Mouse (Mus musculus) forebrain, embryonic 15.5 days (tissue): Measurements from ENCODE around the gene Mef2a. TPM values are rescaled to one million over a fixed set of nuclear protein-coding genes. Genes with fewer than 3 reads are reported as not detected.
A peak's percentile ranks its signal among the peaks of the same experiment; 100 is the strongest.
"Not testable (repeated sequence)": the region's sequence is repeated elsewhere in the genome, so short reads cannot be mapped to it uniquely, and the experiment has no call there.

ENCODE experiments used
- ATAC-seq: fragments of 200-750 bp; cut with Nextera tagmentation; replicated peaks from 2 replicates; pipeline ENCODE4 v1.8.0; 2017; ENCODE audit warnings: mild to moderate bottlenecking, moderate TSS enrichment, moderate library complexity
- H3K27ac ChIP-seq: fragments of 300-500 bp; sonication (generic); replicated peaks from 2 replicates; pipeline ENCODE4 v1.5.1; 2015; ENCODE audit warnings: mild to moderate bottlenecking, inconsistent platforms
- H3K27me3 ChIP-seq: fragments of 300-500 bp; sonication (generic); 2 replicates; pipeline ENCODE4 v1.6.1; 2015; ENCODE audit warnings: inconsistent platforms
- H3K36me3 ChIP-seq: fragments of 300-500 bp; sonication (generic); 2 replicates; pipeline ENCODE4 v1.6.1; 2015; ENCODE audit warnings: mild to moderate bottlenecking, inconsistent platforms
- H3K4me1 ChIP-seq: fragments of 300-500 bp; sonication (generic); 2 replicates; pipeline ENCODE4 v1.6.1; 2015; ENCODE audit warnings: inconsistent platforms
- H3K4me2 ChIP-seq: fragments of 300-500 bp; sonication (generic); replicated peaks from 2 replicates; pipeline ENCODE4 v1.6.1; 2015; ENCODE audit warnings: mild to moderate bottlenecking, inconsistent platforms
- H3K4me3 ChIP-seq: fragments of 300-500 bp; sonication (generic); 2 replicates; pipeline ENCODE4 v1.5.1; 2015; ENCODE audit warnings: mild to moderate bottlenecking, inconsistent platforms
- H3K9ac ChIP-seq: fragments of 300-500 bp; sonication (generic); replicated peaks from 2 replicates; pipeline ENCODE4 v1.6.1; 2015; ENCODE audit warnings: mild to moderate bottlenecking, inconsistent platforms
- H3K9me3 ChIP-seq: fragments of 300-500 bp; sonication (generic); 2 replicates; pipeline ENCODE4 v1.6.1; 2016; ENCODE audit warnings: inconsistent platforms
- WGBS: fragments of 180-500 bp; shearing (Covaris S2); methylation state at CpG from one replicate; pipeline ENCODE4 v1.1.7; 2015; ENCODE audit warnings: mixed read lengths; 5-methylcytosine and 5-hydroxymethylcytosine counted together
- polyA plus RNA-seq: library from polyadenylated mRNA; unstranded; fragments of >200 nt; fragmentation: Nextera tagmentation; extraction: Ambion mirVana; gene quantifications from 2 replicates; pipeline ENCODE4 v1.2.1, GENCODE M21; 2015

Mef2a gene
- polyA plus RNA-seq, 1 experiment from 2014 or later, result 37.6 TPM

DNA sequence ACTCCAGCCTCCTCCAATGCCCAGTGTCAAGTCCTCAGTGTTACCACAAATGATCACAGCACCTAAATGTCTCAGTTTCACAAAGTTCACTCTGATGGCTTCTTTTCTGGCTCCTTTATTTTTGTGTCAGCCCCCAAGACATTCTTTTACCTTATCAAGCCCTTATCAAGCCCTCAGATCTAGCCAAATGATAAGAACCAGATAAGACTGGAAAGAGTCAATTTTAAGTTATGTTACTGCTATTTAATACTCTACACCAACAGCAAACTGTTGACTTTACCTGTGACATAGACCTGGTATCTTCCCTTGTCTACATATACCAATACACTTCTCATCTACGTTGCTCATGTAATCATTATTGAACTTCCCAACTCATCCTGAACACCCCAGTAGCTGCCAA lies 76.2 kb downstream of the Mef2a start:
- WGBS, result 89% methylated on average over 1 of the region's 1 CpGs
- no peak overlapping the region for H3K4me2 ChIP-seq
- no peaks in the 10 kb centered on the region for H3K4me1 ChIP-seq
- ATAC-seq, result no peak
- H3K36me3 ChIP-seq, result no peaks in the 10 kb centered on the region
- H3K27ac ChIP-seq, result no peak overlapping the region
- H3K4me3 ChIP-seq, result no peak overlapping the region
- no peaks in the 10 kb centered on the region for H3K27me3 ChIP-seq
- H3K9ac ChIP-seq, result no peak overlapping the region
- H3K9me3 ChIP-seq, result no peaks in the 10 kb centered on the region

GRCm38 (mm10) chr7:67291356-67291755 lies 81.3 kb downstream of the Mef2a start:
- Histone ChIP-seq H3K9me3 (no peaks in the 10 kb centered on the region), H3K4me2 (no peak overlapping the region), H3K4me3 (no peak overlapping the region), H3K4me1 (no peaks in the 10 kb centered on the region), H3K27me3 (no peaks in the 10 kb centered on the region), H3K36me3 (no peaks in the 10 kb centered on the region), H3K9ac (no peak overlapping the region), H3K27ac (no peak overlapping the region)
- ATAC-seq, result no peak
- WGBS, result 65% methylated on average over 1 of the region's 1 CpGs

- Histone ChIP-seq H3K4me1 (no peaks in the 10 kb centered on the region), H3K9me3 (no peaks in the 10 kb centered on the region), H3K4me2 (no peak overlapping the region), H3K4me3 (no peak overlapping the region), H3K27ac (no peak overlapping the region), H3K9ac (no peak overlapping the region), H3K36me3 (no peaks in the 10 kb centered on the region), H3K27me3 (no peaks in the 10 kb centered on the region)
- 66% methylated on average over 4 of the region's 4 CpGs for WGBS
- no peak for ATAC-seq
Measured at GRCm38 (mm10) chr7:67287456-67287855, 85.2 kb downstream of the Mef2a start.

DNA sequence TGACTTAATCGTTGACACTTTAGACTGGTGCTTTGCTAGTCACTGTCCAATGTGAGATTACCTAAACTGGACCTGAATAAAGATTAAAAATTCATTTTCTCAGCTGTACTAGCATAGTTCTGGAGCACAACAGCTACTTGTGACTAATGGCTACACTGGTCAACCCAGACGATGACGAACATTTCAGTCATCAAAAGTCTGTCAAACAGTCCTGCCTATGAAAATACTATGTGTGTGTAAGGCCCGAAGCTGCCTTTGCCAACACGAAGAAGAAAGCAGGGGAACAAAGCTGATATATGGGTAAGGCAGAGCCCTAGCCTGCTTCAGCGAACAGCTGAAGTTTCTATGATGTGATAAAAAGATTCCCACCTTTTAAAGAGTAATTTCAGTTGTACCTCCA lies 89.1 kb downstream of the Mef2a start:
- WGBS, result 95% methylated on average over 6 of the region's 6 CpGs
- Histone ChIP-seq H3K36me3 (no peaks in the 10 kb centered on the region), H3K27ac (no peak overlapping the region), H3K4me3 (no peak overlapping the region), H3K9ac (no peak overlapping the region), H3K9me3 (no peaks in the 10 kb centered on the region), H3K4me2 (no peak overlapping the region), H3K27me3 (no peaks in the 10 kb centered on the region), H3K4me1 (no peaks in the 10 kb centered on the region)
- ATAC-seq, result no peak

DNA sequence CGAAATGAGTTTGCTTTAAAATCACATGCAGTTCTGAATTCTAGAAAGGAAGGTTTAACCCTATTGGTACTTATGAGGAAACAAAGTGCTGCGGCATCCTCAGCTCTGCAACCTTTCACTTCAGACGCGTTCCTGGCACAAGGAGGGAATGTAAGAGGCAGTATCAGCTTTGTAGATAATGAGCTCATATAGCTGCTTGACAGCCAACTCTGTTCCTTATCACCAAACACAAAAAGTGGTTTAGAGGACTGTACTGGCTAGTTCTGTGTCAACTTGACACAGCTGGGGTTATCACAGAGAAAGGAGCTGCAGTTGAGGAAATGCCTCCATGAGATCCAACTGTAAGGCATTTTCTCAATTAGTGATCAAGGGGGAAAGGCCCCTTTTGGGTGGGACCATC lies 102.2 kb downstream of the Mef2a start:
- H3K9me3 ChIP-seq, H3K4me1 ChIP-seq, H3K4me3 ChIP-seq, H3K4me2 ChIP-seq, H3K36me3 ChIP-seq, H3K9ac ChIP-seq, ATAC-seq, H3K27me3 ChIP-seq, H3K27ac ChIP-seq: not testable (repeated sequence)
- WGBS, result 90% methylated on average over 4 of the region's 4 CpGs

GRCm38 (mm10) chr7:67259828-67260563 lies 112.7 kb downstream of the Mef2a start:
- H3K27me3 ChIP-seq, result no peaks in the 10 kb centered on the region
- no peaks in the 10 kb centered on the region for H3K9me3 ChIP-seq
- 0 out of 2 replicates have a peak, but pooled peaks cover 4% of the 10 kb centered on the region for H3K4me1 ChIP-seq
- H3K36me3 ChIP-seq, result peaks cover 22% of the 10 kb centered on the region
- H3K4me3 ChIP-seq, result no peak overlapping the region
- H3K9ac ChIP-seq, result no peak overlapping the region
- H3K27ac ChIP-seq, result no peak overlapping the region
- no peak overlapping the region for H3K4me2 ChIP-seq
- peak; percentile 78; the same call in 1 of the 2 replicates for ATAC-seq
- 29% methylated on average over 4 of the region's 4 CpGs for WGBS

GRCm38 (mm10) chr7:67246067-67246466 lies 126.6 kb downstream of the Mef2a start:
- Histone ChIP-seq H3K36me3 (0 out of 2 replicates have a peak, but pooled peaks cover 4% of the 10 kb centered on the region), H3K9ac (no peak overlapping the region), H3K27ac (no peak overlapping the region), H3K4me2 (no peak overlapping the region), H3K4me3 (no peak overlapping the region), H3K27me3 (no peaks in the 10 kb centered on the region), H3K4me1 (no peaks in the 10 kb centered on the region), H3K9me3 (no peaks in the 10 kb centered on the region)
- 64% methylated on average over 2 of the region's 2 CpGs for WGBS
- no peak for ATAC-seq

- WGBS, result 77% methylated on average over 1 of the region's 1 CpGs
- no peaks in the 10 kb centered on the region for H3K27me3 ChIP-seq
- H3K36me3 ChIP-seq, result 0 out of 2 replicates have a peak, but pooled peaks cover 2% of the 10 kb centered on the region
- no peak overlapping the region for H3K4me2 ChIP-seq
- H3K9me3 ChIP-seq, result no peaks in the 10 kb centered on the region
- no peak overlapping the region for H3K9ac ChIP-seq
- ATAC-seq, result no peak
- no peak overlapping the region for H3K27ac ChIP-seq
- H3K4me1 ChIP-seq, result no peaks in the 10 kb centered on the region
- no peak overlapping the region for H3K4me3 ChIP-seq
Measured at GRCm38 (mm10) chr7:67245255-67245654, 127.4 kb downstream of the Mef2a start.

DNA sequence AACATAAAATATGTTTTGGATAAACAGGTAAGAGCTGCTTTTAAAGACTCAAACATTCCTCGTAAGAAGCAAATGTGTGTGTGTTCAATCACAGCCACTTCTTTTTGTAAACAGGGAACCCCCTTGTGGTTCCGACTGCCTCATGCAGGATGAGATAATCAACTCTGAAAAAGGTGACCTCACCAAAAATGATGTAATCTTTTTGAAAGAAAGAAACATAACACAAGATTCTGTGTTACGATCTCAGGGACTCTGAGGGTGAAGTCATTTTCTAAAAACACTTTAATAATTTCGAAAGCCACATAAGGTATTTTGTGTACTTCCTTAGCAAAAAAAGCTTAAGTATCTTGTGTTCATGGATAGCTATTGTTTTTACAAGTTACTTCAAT lies 128.8 kb downstream of the Mef2a start:
- H3K36me3 ChIP-seq, result peaks cover under 1% of the 10 kb centered on the region; the same call in 1 of the 2 replicates
- no peaks in the 10 kb centered on the region for H3K9me3 ChIP-seq
- no peak overlapping the region for H3K27ac ChIP-seq
- 27% methylated on average over 4 of the region's 4 CpGs for WGBS
- no peaks in the 10 kb centered on the region for H3K27me3 ChIP-seq
- no peaks in the 10 kb centered on the region for H3K4me1 ChIP-seq
- no peak overlapping the region for H3K4me3 ChIP-seq
- no peak overlapping the region for H3K9ac ChIP-seq
- ATAC-seq, result no peak
- H3K4me2 ChIP-seq, result no peak overlapping the region

DNA sequence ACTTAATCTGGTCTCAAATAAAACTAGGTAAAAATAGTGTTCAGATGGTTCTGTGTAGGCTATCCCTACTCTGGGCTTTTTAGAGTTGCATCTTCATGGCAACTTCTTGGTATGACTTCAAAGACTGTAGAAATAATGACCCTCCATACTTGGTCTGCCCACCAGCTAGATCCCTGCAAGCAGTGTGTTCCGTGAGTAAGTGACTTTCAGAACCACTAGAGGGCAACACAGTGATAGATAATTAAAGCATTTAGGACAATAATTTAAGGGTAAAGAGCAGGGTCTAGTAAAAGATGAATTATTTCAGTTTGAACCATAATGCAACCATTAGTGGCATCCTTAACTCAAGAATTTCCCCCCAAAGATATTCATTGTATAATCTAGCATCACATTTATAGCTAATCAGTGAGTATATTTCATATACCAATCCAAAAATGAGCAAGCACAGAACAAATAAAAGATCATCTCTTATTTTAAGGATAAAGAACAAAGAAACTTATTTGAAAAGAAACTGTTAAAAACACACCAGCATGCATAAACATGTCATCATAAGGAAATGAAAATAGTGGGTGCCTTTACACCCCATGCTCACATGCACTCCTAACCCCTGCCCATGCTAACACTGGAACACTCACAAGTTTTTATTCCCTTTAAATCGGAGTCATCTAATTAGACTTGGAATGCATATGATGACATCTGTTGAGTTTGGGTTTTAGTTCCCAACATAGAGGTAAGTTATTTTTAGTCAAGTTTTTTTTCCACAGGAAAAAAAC lies 129.4 kb downstream of the Mef2a start:
- Histone ChIP-seq H3K4me3 (no peak overlapping the region), H3K27ac (no peak overlapping the region), H3K9me3 (no peaks in the 10 kb centered on the region), H3K36me3 (peaks cover 5% of the 10 kb centered on the region; the same call in 1 of the 2 replicates), H3K9ac (no peak overlapping the region), H3K4me1 (no peaks in the 10 kb centered on the region), H3K27me3 (no peaks in the 10 kb centered on the region), H3K4me2 (no peak overlapping the region)
- WGBS, result 38% methylated on average over 2 of the region's 2 CpGs
- 0 out of 2 replicates have a peak, but pooled peaks have one; percentile 60 for ATAC-seq

- no peak for ATAC-seq
Measured at GRCm38 (mm10) chr7:67241969-67242368, 130.7 kb downstream of the Mef2a start.

DNA sequence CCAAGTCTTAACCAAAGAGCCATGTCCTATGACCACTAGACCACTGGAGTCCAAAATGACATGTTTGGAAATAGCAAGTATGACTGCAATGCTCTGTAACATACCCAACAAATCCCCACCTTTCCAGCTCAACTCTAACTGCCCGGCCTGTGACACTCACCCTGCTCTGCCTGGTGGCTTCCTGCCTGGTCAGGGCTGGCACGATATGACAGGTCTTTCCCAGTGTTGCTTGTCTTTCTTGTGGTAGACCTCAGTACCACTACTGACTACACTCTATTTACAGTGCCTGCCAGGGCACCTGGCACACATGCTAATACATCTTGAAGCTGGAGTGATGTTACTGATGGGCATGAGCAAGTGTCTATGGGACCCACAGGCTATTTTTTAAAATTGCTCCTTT lies 134.9 kb downstream of the Mef2a start:
- no peak for ATAC-seq
- Histone ChIP-seq H3K9ac (no peak overlapping the region), H3K9me3 (no peaks in the 10 kb centered on the region), H3K36me3 (peaks cover 36% of the 10 kb centered on the region), H3K4me2 (no peak overlapping the region), H3K4me1 (no peaks in the 10 kb centered on the region), H3K27me3 (no peaks in the 10 kb centered on the region), H3K4me3 (no peak overlapping the region), H3K27ac (no peak overlapping the region)
- 93% methylated on average over 2 of the region's 2 CpGs for WGBS

More at GRCm38 (mm10) chr7:67241969-67242368, 130.7 kb downstream of the Mef2a start:
- no peak overlapping the region for H3K4me3 ChIP-seq
- H3K9ac ChIP-seq, result no peak overlapping the region
- H3K27me3 ChIP-seq, result no peaks in the 10 kb centered on the region
- H3K27ac ChIP-seq, result no peak overlapping the region
- H3K4me1 ChIP-seq, result no peaks in the 10 kb centered on the region
- H3K36me3 ChIP-seq, result peaks cover 9% of the 10 kb centered on the region; the same call in 1 of the 2 replicates
- WGBS, result 70% methylated on average over 3 of the region's 3 CpGs
- no peak overlapping the region for H3K4me2 ChIP-seq
- no peaks in the 10 kb centered on the region for H3K9me3 ChIP-seq
